Mouse (Mus musculus): ENCODE results near the gene Cep72.
A peak's percentile ranks its signal among the peaks of the same experiment; 100 is the strongest.
"Not testable (repeated sequence)": the region's sequence is repeated elsewhere in the genome, so short reads cannot be mapped to it uniquely, and the experiment has no call there.

Cep72 gene

GRCm38 (mm10) chr13:74029013-74029412, 33.1 kb downstream of the Cep72 start:
- DNase-seq: no peak

GRCm38 (mm10) chr13:74028116-74028515, 34.0 kb downstream of the Cep72 start:
- DNase-seq: peak; percentile 45

- peak; percentile 62 for DNase-seq
Observed at GRCm38 (mm10) chr13:74026215-74026614, 35.9 kb downstream of the Cep72 start.

GRCm38 (mm10) chr13:74025151-74026081, 36.7 kb downstream of the Cep72 start:
- DNase-seq: peak; percentile 54

GRCm38 (mm10) chr13:74019006-74019405, 43.1 kb downstream of the Cep72 start:
- not testable (repeated sequence) for DNase-seq

- no peak for DNase-seq
Observed at GRCm38 (mm10) chr13:74017426-74017825, 44.7 kb downstream of the Cep72 start.

GRCm38 (mm10) chr13:74015908-74016307, 46.2 kb downstream of the Cep72 start:
- no peak for DNase-seq

- DNase-seq: peak; percentile 76
Observed at GRCm38 (mm10) chr13:74010678-74011077, 51.4 kb downstream of the Cep72 start.

GRCm38 (mm10) chr13:74009791-74010614, 52.1 kb downstream of the Cep72 start:
- peak; percentile 88 for DNase-seq

- peak; percentile 96 for DNase-seq
Observed at GRCm38 (mm10) chr13:74008948-74009718, 53.0 kb downstream of the Cep72 start, which contains the start of gene Tppp. Tppp (plus strand) TSS chr13:74009407.

GRCm38 (mm10) chr13:74008216-74008615, 53.9 kb downstream of the Cep72 start:
- peak; percentile 54 for DNase-seq

GRCm38 (mm10) chr13:74006881-74007280, 55.2 kb downstream of the Cep72 start:
- DNase-seq: peak; percentile 9

- DNase-seq: no peak
Observed at GRCm38 (mm10) chr13:74001492-74001891, 60.6 kb downstream of the Cep72 start.

- no peak for DNase-seq
Observed at GRCm38 (mm10) chr13:74000961-74001360, 61.1 kb downstream of the Cep72 start.

GRCm38 (mm10) chr13:74000519-74000918, 61.6 kb downstream of the Cep72 start:
- no peak for DNase-seq

- no peak for DNase-seq
Observed at GRCm38 (mm10) chr13:73996456-73996855, 65.6 kb downstream of the Cep72 start.

- DNase-seq: no peak
Observed at GRCm38 (mm10) chr13:73991267-73991666, 70.8 kb downstream of the Cep72 start.

GRCm38 (mm10) chr13:73990761-73991160, 71.3 kb downstream of the Cep72 start:
- DNase-seq: no peak

- DNase-seq: no peak
Observed at GRCm38 (mm10) chr13:73990325-73990724, 71.8 kb downstream of the Cep72 start.
